Mouse (Mus musculus): ENCODE results near the gene Veph1. TPM values are rescaled to one million over a fixed set of nuclear protein-coding genes. Genes with fewer than 3 reads are reported as not detected.

Veph1 gene
- under 1 TPM; 0.35 to 0.36 TPM for total RNA-seq (2021)

DNA sequence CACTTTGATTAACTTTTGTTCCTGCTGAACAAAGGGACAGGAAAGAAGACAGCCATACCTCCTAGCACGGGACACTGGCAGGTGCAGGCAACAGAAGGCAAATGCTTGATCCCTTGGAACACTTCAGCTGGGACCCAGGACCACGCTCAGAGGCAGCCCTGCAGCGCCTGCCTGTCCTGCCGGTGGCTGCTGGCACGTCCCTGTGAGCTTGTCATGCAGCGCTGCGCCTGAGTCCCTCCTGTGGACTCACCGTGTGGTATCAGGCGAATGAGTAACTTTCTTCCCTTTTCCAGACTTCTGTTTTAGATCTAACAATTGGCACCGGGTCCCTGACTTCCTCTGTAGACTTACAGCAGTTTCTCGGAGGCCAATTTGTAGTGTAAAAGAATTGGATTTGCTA lies at the start of gene Veph1:
Veph1 (minus strand) TSS at position 293 of the 400 bp plus-strand sequence.
- no peak for DNase-seq
- intact Hi-C loops (cut with DNase I), result no loop called here

DNA sequence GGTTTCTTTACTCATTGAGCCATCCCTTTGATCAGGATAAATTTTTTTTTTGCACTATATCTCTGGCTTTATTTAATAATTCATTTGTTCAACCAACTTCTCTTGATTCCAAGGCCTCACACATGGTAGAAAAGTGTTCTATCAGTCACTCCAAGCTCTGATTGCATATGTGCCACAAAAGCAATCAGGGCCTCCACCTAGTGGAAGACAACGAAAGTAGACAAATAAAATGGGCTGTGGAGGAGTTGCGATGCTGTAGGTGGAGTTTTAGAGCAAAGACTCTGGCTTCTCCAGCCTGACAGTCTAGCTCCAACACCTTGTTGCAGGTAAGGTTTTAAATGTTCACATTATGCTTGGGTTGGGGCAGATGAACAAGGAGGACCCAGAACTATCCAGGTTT lies 44.1 kb upstream of the Veph1 start:
- DNase-seq, result no peak
- intact Hi-C loops (cut with DNase I), result no loop called here

DNA sequence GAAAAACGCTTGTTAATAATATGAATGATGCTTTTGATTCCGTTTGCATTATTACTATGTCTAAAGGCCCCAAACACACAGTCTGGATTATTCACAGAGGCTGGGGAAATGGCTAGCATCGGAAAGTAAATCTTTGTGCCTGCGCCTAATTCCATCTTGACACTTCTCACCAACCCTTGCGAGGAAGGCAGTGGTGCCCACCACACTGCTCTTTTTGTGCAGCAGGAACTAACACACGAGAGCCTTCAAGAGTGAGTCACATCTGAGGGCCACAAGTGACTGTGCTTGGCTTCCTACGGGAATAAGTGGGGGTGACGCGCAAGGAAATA lies 35.7 kb upstream of the Veph1 start:
- intact Hi-C loops (cut with DNase I), result loop anchor here (1.0 to 2.0 kb wide), 2 partner anchors 936 to 1012 kb away; no protein-coding TSS in a partner anchor
- DNase-seq, result no peak

GRCm38 (mm10) chr3:66331592-66332400 lies 35.2 kb upstream of the Veph1 start:
- peak; percentile 67 to 81 for DNase-seq
- intact Hi-C loops (cut with DNase I), result loop anchor here (1.0 to 2.0 kb wide), 2 partner anchors 937 to 1013 kb away; no protein-coding TSS in a partner anchor

DNA sequence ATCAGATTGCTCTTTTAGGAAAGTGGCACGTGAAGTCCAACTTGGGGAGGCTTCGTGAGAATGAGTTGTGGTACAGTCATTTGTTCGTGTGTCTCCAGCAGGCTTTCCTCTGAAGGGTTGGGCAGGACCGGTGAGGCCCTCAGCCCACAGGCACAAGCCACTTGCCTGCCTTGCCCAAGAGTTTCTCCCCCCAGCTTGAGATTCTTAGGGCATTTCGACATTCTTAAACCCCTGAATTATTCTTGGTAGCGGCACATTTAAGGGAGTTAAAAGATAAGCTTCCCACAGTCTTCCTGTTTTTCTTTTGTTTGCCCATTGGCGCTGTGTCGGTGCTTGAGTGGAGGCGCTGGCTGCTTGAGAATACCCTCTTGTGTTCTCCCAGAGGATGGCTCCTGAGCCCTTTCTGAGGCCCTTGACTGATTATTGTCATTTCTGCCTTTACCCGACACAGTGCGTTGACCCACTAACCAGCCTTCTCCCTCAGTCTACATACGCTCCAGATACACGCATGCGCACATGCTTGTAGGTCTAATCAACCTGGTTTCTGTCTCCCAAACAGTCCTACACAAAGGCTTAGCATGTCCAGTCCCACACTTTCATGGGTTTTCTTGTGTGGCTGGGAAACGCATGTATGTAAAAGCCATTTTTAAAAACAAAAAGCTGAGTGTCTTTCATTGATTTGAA lies 34.4 kb upstream of the Veph1 start:
- no peak for DNase-seq
- intact Hi-C loops (cut with DNase I), result no loop called here

DNA sequence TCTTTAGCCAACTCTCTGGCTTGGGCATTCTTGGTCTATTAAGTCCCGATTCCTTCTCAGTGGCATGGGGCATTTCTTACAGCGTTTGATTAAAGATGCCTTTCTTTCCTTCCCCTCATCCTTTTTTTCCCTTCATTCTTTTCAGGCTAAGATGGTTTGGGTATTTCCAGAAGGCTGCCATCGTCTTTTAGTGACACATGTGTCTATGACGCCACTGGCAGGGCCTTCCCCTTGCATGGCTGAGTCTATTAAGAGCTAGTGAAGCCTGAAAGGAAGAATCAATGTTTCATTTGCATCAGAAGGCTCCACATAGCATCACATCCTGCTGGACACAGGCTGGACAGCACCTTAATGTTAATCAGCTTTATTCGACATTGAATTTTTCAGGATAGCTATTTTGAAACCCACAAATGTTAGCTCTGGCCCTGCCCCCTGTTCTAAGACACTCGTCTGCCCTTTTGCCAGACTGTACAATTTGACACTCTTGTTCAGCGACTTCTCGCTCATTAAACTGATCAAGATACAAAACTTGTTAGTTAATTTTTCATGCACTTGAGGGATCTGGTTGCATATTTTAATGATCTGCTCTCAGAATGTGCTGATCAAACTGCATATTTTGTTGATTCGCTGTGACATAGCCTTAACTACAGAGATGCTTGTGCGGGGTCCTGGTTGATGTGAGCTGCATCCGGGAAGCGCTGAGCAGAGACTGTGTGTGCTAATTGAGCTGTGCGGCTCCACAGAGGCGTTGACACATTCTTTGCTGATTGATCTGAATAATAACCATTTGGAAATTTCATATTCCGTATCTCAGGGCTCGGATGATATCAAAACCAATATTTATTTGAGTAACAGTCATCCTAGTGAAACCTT lies 29.6 kb upstream of the Veph1 start:
- intact Hi-C loops (cut with DNase I), result no loop called here
- no peak for DNase-seq

GRCm38 (mm10) chr3:66325486-66325951 lies 28.9 kb upstream of the Veph1 start:
- DNase-seq, result no peak
- intact Hi-C loops (cut with DNase I), result no loop called here

GRCm38 (mm10) chr3:66314793-66315715 lies 18.4 kb upstream of the Veph1 start:
- no peak for DNase-seq
- intact Hi-C loops (cut with DNase I), result no loop called here

GRCm38 (mm10) chr3:66310586-66310985 lies 13.9 kb upstream of the Veph1 start:
- no peak for DNase-seq
- intact Hi-C loops (cut with DNase I), result no loop called here

GRCm38 (mm10) chr3:66309531-66309930 lies 12.9 kb upstream of the Veph1 start:
- DNase-seq, result no peak
- intact Hi-C loops (cut with DNase I), result no loop called here

- no peak for DNase-seq
- intact Hi-C loops (cut with DNase I), result no loop called here
Observed at GRCm38 (mm10) chr3:66295236-66295635, 1.4 kb downstream of the Veph1 start.

DNA sequence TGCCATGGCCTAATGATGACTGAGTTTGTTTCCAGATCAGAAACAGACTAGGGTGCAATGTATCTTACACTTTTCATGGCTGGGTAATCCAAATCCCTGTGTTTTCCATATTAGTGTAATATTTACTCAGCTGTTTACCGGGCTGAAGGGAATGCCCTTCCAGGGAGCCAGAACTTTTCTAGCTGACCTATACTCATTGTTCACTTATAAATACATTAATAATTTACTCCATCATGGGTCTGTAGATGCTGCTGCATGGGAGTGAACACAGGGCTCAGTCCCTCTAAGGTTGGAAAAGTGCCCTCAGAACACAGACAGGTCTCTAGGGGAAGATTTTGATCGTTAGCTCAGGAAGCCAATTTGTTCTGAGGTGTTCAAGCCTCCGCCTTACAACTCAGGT lies 1.9 kb downstream of the Veph1 start:
- intact Hi-C loops (cut with DNase I), result no loop called here
- no peak for DNase-seq

- DNase-seq, result peak; percentile 21 to 61
- intact Hi-C loops (cut with DNase I), result no loop called here
Observed at GRCm38 (mm10) chr3:66292356-66292946, 4.2 kb downstream of the Veph1 start.

DNA sequence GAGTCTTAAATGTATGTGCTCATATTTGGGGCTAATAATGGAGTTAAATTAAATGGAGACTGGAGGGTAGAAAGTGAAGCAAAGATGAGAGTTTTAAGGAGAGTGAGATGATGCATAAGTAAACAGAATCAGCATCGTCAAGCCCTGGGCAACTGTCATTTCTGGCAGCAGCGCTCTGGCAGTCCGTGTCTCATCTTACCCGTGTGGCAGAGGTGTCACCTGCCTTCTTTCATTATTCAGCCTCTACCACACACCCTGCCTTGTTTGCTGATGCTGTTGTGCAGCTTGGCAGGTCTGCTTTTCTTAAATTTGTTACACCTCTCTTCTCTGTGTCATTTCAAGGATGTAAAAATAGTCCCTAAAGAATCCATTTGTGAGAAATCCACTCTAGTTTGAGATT lies 33.4 kb downstream of the Veph1 start:
- intact Hi-C loops (cut with DNase I), result no loop called here
- DNase-seq, result no peak

- intact Hi-C loops (cut with DNase I), result loop anchor here (1.0 kb wide), 1 partner anchor 258 kb away; no protein-coding TSS in a partner anchor
- peak; percentile 58 to 64 for DNase-seq
Observed at GRCm38 (mm10) chr3:66262319-66262718, 34.3 kb downstream of the Veph1 start.

DNA sequence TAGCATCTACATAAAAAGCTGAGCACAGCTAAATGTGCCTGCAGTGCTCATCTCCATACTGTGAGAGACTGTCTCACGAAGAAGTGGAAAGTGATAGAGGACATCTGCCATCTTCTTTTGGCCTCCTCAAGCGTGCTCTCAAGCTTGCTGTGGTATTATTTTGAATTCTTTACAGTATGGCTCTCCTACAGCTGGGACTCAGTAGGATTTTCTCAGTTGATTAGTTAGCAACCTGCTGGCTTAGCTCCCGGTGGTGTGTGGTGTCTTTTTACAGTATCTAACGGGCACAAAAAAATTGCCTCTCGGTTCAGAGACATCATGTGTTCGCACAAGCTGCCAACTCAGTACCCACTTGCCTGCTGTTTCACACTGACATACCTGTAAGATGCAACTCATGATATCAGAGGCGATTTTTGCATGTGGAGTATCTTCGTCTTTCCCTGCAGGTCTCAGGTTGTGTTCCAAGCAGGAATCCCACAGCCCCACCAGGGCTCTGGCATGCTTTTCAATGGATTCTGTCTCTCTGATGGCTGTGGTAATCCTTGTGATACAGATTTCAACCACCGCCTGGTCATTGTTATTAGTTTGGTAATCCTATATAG lies 42.0 kb downstream of the Veph1 start:
- intact Hi-C loops (cut with DNase I), result no loop called here
- DNase-seq, result no peak

DNA sequence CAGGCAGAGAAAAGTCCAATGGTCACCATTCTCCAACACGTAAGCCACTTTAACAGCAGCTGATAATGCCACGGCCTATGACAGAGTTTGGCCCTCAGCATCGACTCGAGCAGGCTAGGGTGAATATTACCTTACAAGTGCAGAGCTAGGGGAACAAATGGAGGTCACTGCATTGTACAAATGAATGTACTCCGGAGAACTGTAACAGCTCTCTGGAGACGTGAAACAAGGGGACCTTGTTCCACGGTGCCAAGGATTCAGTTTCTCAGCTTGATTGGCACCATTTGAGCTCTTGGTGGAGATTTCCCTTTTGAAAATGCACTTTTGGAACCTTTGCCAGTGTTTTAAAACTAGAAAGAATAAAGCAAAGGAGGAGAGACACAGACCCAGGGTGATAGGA lies 44.8 kb downstream of the Veph1 start:
- intact Hi-C loops (cut with DNase I), result no loop called here
- peak in 1 of 2 experiments; percentile 7 for DNase-seq

DNA sequence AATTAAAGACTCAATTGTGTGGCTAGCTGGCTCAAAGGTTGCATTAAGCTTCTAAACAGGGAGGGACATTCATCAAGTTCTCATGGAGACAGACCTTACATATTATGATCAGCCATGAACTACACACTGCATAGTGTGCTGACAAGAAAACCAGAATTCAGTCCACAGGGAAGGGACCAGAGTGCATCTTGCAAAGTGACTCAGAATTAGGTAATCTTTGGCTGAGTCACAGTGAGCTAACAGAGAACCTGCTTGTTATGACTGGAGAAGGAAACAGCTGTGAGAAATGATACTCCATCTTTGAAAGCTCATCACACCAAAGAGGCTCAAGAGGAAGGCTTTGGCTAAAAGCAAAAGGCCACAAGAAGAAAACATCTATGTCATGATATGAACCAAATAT lies 56.2 kb downstream of the Veph1 start:
- intact Hi-C loops (cut with DNase I), result no loop called here
- DNase-seq, result peak; percentile 30 to 33

Measured in heart, postnatal 10 days (tissue).